Mouse (Mus musculus) heart, adult 11 months (tissue): ENCODE data around the gene Pf4.

Experiments
- DNase-seq: peaks from one replicate; pipeline ENCODE4 v3.0.0; 2022

Gene Pf4

GRCm38 (mm10) chr5:90771880-90772653 lies at the start of gene Pf4:
Pf4 (plus strand) TSS chr5:90772435.
- peak; percentile 98 for DNase-seq

GRCm38 (mm10) chr5:90722656-90723055 lies 49.6 kb upstream of the Pf4 start:
- DNase-seq = no peak

DNA sequence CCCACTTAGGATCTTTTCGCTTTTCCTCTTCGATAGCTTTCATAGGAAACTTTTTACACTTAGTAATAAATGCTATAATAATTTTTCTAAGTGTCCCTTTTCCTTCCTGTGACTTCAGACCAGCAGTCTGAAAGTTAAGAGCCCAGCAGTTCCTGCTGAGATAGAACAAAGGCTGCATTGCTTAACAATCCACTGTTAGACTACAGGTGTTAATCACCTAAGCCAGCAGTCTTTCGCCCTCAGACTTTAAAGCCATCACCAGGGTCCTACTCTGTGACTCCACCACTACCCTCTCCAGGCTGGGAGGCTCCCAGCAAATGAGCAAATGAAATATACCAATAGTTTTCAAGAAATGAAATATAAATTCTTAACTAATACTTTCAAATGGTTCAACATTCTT lies 44.0 kb upstream of the Pf4 start:
- no peak for DNase-seq

DNA sequence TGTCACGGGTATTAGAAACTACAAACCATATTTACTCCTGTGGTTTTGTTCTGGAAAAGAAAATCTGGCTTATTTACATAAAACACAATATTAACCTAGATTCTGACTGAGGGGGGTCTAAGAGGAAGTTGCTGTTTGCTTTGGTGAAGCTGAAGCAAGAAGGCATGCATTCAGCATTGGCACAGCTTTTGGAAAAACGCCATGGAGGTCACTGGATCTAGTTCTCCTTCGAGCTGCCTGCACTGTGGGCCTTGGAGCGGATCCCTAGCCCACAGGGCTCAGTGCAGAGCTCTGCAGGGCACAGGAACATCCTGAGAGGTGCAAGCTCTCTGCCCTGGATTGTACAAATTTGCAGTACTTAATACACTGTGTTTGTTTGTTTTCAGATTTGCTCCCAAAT lies 40.8 kb upstream of the Pf4 start:
- DNase-seq = peak; percentile 89

DNA sequence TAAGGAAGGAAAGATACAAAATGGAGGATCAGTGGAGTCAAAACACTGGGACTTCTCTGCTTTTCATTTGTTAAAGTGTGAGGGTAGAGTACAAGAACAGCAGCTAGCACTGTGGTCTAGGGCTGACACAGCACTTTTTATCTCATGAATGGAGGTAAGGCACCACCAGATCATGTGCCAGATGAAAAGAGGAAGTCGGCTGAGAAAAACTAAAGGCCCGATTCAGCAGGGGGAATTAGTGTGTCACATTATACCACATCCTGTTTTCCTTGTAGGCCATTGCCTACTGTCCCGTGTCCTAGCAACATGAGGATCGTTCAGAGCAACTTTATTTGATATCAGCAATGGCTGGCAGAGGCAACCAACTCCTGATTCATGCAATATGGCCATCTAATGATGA lies 30.2 kb upstream of the Pf4 start:
- DNase-seq = peak; percentile 95

- no peak for DNase-seq
These were observed 18.3 kb upstream of the Pf4 start for GRCm38 (mm10) chr5:90753934-90754333.

GRCm38 (mm10) chr5:90758020-90758605 lies 14.1 kb upstream of the Pf4 start:
- DNase-seq = peak; percentile 93

DNA sequence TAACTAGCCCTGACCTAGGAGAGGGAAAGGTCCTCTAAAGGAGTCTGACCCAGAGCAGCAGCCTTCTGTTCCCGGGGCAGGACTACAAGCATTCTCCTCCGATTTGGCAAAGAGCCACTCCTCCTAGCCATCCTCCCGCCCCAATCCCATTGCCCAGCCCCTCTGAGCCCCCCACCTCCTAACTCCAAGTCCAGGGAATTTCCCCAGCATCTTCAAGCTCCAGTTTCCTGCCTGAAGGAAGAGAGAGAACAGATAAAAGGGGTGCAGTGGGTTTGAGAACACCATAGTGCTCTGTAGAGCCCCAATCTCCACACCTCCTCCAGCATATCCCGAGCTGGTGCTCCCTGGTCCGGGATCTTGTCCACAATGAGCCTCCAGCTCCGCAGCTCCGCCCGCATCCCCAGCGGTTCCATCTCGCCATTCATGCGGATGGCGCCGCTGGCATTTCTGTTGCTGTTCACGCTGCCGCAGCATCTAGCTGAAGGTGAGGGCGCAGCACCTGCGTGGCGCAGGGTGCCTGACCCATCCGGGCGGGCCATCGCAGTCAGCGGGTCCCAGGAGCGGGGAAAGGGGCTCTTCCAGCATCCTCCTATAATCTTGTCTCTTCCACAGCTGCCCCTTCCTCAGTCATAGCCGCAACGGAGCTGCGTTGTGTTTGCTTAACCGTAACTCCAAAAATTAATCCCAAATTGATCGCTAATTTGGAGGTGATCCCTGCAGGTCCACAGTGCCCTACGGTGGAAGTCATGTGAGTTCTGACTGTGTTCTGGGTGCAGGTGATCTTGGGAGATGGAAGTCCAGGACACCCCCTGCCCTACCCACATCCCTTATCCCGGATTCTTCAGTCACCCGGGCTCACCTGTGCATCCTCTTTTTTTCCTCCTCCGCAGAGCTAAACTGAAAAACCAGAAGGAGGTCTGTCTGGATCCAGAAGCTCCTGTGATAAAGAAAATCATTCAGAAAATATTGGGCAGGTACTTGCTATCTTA lies 12.9 kb upstream of the Pf4 start, which contains the start of gene Cxcl5:
Gene Cxcl5, plus strand, starts transcription at position 284 of the 989 bp plus-strand sequence.
- DNase-seq = peak; percentile 91

DNA sequence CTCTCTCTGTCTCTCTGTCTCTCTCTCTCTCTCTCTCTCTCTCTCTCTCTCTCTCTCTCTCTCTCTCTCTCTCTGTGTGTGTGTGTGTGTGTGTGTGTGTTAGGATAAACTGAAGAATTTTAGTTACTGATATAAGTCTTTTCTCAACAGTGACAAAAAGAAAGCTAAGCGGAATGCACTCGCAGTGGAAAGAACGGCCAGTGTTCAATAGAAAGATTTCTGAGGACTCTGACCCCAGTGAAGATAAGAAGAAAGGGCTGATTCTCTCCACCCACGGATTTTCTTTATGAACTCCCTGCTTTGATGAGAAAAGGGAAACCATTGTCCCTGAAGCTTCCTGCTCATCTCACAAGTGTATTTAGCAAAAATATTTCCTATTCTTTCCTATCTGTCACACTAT lies 11.9 kb upstream of the Pf4 start:
- DNase-seq = no peak

DNA sequence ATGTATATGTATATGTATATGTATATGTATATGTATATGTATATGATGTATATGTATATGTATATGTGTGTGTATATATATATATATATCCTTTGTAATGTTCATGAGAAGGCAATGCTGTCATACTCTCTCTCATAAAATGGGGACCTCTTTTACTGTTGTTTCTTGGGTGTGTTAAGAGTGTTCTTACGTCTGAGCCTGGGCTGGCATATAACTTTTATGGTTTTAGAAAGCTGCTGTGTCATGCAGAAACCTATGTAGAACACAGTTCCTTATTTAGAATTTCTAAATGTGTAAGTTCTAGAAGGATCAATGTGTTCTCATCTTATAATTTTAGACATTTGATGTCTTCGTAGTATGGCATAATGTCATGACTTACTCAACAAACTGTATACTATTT lies 11.4 kb upstream of the Pf4 start:
- no peak for DNase-seq

GRCm38 (mm10) chr5:90761834-90762233 lies 10.4 kb upstream of the Pf4 start:
- DNase-seq = no peak

DNA sequence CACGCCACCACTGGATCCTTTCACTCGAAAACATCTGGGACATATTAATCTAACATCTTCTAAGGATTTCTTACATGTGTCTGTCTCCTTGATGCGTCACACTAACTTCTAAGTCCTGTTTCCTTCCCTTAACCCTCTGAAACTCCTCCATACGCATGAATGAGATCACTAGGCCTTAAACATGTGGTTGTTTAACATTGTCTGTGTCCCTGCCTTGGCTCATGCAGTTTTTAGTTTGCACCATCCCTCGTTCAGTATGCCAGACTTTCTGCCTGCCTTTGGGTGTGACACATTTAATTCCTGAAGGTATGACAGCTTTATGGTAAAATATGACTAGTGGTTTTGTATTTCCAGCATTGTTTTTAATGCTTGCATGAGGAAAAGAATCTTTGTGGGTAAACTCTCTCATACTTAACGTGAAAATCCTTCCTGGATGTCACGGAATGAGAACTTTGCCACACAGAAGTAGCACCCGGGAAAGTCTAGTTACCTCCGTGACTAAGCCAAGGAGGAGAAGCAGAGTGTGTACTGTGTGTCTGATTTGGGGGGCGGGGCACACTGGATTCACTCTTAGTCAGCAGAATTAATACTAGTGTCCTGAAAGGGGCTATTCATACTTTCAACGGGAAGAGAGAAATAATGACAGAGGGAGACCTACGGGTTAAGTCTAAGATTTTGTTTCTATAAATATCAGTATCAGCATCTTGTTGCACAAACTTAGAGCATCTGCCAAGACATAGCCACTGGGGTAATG lies 8.1 kb upstream of the Pf4 start:
- no peak for DNase-seq

- DNase-seq = peak; percentile 88
These were observed 6.2 kb upstream of the Pf4 start for GRCm38 (mm10) chr5:90765821-90766606.

DNA sequence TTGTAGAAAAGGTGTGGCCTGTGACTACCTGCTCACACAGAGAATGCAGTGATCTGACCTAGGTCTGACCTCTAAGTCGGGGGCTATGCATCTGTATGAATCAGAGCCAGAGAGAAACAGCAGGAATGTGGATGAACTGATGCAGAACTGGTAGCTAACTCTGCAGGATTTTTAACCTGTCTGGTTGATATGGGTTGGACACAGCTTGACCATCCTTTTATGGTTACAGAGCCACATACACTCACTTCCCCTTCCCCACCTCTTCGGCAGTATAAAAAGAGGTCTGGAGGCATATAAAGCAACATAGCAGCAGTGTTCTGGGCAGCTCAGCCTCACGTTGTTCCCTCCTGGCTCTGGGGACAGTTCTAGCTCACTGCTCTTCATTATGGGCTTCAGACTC lies 4.0 kb upstream of the Pf4 start, which contains the start of gene Ppbp:
Gene Ppbp, plus strand, starts transcription at position 301 of the 400 bp plus-strand sequence.
- no peak for DNase-seq

DNA sequence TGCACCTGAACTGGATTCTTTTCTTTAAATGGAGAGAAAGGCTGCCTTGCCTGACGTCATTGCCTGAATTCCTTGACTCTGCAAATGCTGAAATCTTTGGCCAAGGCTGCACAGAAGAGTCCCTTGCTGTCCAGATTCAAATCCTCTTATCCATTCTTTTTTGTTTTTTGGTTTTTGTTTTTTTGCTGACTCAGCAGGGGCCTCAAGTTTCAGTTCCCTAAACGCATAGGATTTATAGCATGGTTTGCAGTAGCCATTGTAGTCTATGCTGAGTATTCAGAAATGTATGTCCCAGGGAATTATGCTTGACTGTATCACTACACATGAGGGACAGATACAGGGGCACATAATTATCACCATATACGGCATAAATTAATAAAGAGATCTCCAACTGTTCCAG lies 866 bp upstream of the Pf4 start:
- DNase-seq = peak; percentile 87

DNA sequence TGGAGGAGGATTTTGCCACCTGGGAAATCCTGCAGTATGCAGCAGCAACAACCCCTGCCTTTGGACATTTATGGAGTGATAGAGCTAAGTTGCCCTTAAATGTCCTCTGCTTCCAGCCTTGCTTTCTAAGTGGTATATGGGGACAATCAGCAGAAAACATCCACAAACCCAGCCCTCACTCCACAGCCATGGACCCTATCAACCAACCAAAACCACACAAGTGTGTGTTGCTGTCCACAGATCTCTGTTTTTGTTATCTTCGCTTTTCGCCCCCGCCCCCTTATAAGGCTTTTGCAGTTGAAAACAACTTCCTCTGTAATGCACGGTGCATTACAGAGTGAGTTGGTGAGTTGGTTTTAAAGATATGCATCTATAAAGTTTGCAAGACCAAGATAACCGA lies 3.3 kb downstream of the Pf4 start:
- DNase-seq = no peak

- peak; percentile 90 for DNase-seq
These were observed 5.4 kb downstream of the Pf4 start for GRCm38 (mm10) chr5:90777621-90778020.

DNA sequence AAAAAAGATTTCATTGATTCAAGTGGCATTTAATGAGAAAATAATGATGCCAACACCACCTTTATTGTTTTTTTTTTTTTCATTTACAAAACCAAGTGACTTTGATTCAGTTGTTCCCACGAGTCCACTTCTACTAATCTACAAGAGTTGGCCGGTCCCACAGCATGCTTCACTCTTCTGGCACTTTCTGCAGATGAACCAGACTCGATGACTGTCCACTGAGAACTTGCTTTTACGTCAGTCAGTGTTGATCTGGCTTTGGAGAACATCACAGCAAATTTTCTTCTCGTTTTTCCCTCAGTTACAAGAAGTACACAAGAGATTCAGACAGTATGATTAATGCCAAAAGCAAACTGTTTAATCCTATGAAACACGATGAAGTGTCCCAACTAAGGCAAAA lies 6.6 kb downstream of the Pf4 start:
- peak; percentile 96 for DNase-seq

GRCm38 (mm10) chr5:90783697-90784096 lies 11.5 kb downstream of the Pf4 start:
- DNase-seq = no peak

DNA sequence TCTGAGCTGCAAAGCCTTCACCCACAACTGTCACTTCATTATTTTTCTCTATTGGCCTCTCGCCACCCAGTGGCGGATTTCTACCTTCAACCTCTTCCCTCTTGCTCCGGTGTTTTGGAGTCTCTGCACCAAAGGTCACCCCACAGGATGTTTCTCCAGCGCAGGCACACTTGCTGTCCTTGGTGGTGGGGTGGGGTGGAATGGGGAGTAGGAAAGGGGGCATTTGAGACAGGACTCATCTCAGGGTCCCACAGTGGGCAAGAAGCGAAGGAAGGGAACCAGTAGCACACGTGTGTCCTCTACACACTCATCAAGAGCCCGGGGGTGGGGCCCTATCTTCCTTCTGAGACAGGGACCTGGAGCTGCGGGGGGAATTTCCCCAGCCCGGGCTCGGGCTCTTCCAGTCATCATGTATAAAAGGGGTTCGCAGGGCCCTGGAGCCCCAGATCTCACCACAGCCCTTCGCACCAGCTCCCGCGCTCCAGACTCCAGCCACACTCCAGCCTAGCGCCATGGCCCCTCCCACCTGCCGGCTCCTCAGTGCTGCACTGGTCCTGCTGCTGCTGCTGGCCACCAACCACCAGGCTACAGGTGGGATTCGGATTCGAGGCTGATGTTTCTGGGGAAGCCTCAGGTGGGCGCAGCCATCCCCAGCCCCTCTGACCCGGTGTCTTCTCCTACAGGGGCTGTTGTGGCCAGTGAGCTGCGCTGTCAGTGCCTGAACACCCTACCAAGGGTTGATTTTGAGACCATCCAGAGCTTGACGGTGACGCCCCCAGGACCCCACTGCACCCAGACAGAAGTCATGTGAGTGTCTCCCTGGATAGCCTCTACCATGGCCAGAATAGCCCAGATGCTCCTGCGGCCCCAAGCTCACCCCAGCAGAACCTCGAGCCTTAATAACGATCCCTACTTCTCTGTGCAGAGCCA lies 13.7 kb downstream of the Pf4 start, which contains the start of gene Cxcl3:
Gene Cxcl3, plus strand, starts transcription at position 445 of the 930 bp plus-strand sequence.
- peak; percentile 86 for DNase-seq
